Mouse (Mus musculus) embryo, embryonic 10 days (tissue): ENCODE measurements around the gene Vps51.

ENCODE experiments used
- DNase-seq: peaks from one replicate; pipeline ENCODE4 v3.0.0-alpha.2; 2015; ENCODE audit warnings: low spot score

The Vps51 gene

DNA sequence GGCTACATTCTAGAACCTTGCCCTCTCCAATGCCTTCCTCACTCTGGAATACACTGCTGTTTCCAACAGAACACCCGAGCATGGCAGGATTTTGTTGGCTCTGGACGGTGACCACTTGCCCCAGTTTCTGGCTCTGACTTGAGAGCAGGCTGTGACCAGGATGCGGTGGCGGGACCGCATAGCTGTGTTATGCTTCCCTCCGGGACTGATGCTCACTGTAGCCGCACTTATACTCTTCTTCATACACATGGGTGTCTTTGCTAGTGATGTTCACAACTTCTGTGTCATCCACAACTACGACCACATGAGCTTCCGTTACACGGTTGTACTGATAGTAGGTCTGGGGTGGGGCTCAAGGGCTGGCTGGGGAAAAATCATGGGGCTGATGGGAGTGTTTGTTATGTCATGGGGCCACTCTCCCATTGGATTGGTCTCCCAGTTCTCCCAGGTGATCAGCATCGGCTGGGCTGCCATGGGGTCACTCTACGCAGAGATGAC, 3.0 kb upstream of the Vps51 start, which contains the start of gene Tmem262:
TSS of gene Tmem262 (plus strand) at position 51 of the 498 bp plus-strand sequence.
- DNase-seq, result no peak

DNA sequence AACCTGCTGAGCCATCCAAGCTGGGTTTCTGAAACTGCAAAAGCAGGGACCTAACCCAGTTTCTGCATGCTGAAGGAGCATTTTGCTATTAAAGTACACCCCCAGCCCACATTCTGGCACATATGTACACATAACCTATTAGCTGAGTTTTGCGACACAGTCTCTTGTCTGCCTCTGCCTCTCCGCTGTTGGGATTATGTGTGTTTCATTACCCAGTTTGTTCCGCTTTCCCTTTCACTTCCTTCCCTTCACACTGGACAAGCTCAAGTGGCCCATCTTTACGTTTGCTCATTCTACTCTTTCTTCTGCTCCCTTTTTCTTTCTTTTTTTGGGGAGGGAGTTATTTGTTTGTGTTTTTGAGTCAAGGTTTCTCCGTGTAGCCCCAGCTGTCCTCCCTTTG, 3.1 kb downstream of the Vps51 start:
- no peak for DNase-seq

DNA sequence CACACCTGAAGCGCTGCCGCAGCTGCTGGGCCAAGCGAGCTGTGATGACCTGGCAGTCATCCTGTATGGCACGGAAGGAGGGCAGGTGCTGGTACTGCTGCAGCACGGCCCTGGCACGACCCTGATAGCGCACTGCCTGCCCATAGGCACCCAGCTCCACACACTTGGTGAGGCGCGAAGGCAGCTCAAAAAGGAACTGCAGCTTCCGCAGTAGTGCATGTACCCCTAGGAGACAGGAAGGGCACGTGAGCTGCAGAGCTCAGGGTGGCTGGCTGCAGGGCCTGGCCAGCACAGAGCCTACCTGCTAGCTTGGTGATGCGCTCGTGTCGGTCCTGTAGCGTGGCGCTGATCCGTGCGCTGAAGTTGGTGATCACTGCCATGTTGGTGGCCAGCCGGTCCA, 5.8 kb downstream of the Vps51 start:
- DNase-seq, result no peak

DNA sequence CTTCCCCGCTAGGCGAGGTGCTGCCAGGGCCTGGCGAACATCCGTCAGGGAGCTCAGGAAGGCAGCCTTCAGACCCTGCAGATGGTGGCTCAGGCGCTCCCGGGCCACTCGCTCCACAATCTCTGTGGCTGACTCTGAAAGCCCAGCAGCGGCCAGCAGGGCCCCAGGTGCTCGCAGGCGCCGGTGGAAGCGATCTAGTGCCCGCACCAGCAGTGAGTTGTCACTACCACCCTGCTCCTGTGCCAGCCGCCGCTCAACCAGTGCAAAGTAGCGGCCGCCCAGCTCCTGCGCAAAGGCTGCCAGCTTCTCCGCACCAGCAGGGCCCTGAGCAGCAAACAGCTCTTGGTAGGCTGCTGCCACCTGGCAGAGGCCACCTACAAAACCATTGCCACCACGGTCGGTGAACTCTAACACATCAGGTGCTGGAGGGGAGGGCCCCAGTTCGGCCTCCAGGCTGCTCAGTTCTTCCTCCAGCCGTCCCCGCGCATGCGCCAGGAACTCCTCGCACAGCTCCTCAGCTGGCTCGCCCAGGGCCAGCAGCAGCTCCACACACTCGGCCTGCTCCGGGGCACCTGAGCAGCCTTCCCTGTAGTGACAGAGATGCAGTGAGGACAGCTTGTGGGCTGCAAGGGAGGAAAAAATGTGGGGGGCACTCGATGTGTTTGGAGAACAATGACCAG, 6.3 kb downstream of the Vps51 start:
- no peak for DNase-seq

DNA sequence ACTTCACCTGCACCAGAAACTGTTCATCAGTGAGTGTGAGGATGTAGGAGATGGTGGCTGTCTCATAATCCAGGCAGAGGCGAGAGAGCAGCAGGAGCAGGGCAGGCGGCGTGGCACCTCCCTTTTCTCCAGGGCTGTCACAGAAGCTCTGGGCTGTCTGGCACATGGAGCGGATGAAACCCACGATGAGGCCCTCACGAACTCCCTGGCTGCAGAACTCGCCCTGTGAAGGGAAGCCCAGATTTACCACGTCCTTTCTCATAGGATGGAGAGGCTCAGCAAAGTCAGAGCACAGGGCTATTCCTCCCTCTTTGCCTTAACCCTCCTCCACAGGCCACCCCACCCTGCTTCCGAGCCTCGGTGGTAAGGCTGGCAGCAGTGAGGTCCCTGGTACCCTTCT, 7.2 kb downstream of the Vps51 start:
- DNase-seq, result no peak

DNA sequence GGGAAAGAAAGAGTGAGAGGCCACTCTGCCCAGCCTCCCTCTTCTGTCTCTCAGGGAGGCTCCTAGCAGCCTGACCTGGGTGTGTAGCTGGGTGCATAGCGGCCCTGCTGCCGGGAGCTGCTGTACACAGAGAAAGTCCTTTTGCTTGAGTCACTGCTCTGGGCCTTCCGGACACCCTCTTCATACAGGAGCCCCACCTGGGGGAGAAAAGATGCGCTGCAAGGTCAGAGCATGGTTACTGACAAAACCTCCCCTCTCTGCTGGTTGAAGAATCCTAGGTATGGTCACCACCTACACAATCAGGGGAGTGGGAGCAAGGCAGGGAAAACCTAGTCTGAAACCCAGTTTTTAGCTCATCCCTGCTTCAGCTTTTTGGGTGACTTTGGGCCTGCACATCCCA, 8.1 kb downstream of the Vps51 start:
- no peak for DNase-seq

DNA sequence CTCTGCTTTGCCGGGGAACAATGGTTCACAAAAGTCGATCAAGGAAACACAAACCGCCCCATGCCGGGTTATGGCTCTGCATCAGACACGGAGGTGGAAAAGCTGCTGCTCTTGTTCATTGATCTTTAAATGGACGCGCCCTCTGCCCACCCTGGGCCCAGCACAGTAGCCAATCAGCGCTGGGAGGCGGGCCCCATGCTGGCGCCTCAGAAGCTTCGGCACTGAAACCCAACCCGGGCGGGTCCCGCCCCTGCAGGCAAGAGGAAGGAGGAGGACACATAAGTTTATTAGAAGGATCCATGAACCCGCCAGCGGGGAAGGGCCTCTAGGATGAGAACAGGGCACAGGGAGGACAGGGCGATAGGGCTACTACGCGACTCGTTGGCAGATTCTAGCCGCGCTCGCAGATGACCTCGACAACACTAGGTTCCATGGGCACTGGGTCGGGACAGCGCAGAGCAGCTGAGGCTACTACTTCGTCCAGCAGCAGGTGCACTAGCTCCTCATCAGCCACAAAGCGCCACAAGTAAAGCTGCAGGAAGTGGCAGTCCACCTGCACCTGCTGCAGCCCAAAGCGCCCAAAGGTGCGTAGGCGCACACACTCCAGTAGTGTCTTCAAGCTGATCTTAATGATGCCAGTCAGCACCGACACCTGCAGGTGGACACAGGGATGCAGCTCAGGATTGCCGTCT, 9.2 kb downstream of the Vps51 start, which contains the start of gene Tm7sf2:
TSS of gene Tm7sf2 (minus strand) at position 650 of the 692 bp plus-strand sequence.
- peak; percentile 93 for DNase-seq

DNA sequence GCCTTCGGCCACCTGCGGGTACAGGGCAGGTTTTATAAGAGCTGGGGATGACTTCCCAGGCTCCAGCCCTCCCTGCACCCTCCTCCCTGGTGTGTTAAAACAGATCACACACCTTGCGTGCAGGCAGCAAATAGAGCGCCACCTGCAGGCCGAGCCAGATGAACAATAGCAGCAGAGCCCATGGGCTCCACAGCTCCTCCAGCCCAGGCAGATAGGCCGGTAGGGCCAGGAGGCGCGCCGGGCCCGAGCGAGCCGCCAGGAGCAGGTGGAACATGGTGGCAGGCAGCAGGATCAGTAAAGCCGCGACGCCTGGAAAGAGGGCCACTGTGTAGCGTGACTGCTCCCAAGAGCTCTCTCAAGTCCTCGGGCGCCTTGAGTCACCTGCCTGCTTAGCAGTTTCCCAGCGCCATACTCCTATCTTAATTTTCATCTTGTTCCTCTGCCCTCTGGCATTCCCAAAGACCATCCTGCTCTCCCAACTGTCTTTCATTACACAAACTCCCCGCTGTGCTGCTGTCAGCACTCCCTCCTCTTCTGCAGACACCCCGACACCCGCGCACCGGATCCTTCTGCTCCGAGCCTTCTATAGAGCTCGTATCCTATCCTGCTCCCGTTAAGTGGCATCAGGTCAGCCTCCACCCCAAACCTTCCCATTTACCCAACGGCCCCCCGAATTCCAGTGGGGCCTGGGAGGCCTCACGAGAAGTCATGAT, 9.9 kb downstream of the Vps51 start:
- peak; percentile 91 for DNase-seq

DNA sequence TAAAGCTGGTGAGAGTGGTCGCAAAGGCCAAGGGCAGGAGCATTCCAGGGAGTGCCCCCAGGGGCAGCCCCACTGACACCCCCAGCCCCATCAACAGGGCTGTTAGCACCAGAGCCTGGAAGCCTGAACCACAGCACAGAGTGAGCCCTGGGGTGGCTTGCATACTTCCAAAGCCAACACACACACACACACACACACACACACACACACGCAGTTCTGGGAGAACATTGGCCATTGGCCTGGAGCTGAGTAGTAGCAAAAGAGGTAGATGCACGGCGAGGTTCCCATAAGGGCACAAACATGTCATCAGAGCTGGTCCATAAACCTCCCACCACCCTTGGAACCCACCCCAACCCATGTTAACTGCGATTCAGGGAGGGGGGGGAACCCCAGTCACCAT, 10.5 kb downstream of the Vps51 start:
- DNase-seq, result no peak

DNA sequence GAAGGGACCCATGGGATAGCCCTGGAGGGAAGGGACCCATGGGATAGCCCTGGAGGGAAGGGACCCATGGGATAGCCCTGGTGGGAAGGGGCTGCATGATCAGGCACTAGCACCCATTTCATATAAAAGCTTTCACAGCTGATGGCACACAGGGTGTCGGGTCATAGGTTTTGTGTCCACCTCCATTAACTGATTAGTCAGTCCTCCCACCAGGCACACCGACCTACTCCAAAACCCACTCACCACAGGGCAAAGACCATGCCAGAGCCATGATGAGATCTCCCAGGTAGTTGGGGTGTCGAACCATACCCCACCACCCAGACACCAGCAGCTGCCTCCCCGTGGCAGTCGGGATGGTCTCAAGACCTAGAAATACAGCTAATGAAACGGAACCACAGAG, 13.9 kb downstream of the Vps51 start:
- no peak for DNase-seq

DNA sequence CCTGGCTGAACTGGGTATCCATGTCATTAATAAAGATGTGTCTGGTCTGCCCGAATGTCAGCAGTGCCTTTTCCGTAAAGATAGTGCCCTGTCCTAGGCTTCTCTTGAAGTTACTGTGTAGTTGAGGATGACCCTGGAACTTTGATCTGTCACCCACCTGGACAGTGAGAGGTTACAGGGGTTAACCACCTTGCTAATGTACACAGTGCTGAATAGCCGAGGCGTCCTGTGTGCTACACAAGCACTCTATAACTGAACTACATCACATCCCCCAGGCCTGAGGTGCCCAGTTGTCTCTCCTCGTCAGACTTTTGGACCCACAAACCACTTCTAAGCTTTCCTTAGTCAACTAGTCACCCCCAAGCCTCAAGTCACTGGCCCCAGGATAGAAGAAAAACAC, 14.6 kb downstream of the Vps51 start:
- DNase-seq, result no peak

DNA sequence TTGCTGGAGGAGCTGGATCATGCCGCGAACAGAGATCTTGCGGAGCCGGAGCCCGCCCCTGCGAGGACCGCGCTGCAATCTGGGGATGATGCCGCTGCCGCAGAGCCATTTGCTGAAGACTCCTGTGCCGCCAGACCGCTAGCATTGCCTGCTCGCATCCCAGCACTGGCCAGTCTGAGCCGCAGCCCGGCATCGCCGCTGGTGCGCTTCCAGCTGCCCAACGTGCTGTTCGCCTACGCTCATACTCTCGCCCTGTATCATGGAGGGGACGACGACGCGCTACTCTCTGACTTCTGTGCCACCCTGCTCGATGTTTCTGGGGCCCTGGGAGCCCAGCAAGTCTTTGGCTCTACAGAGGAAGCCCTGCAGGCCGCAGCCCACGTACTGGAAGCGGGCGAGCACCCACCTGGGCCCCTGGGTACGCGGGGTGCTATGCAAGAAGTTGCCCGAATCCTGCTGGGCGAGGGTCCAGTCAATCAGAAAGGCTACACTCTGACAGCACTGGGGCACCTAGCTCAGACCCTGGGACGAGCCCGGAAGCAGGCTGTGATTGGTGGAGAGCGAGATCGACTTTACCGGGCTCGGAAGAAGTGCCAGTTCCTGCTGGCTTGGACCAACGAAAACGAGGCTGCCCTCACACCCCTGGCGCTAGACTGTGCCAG, 15.3 kb downstream of the Vps51 start:
- peak; percentile 67 for DNase-seq

DNA sequence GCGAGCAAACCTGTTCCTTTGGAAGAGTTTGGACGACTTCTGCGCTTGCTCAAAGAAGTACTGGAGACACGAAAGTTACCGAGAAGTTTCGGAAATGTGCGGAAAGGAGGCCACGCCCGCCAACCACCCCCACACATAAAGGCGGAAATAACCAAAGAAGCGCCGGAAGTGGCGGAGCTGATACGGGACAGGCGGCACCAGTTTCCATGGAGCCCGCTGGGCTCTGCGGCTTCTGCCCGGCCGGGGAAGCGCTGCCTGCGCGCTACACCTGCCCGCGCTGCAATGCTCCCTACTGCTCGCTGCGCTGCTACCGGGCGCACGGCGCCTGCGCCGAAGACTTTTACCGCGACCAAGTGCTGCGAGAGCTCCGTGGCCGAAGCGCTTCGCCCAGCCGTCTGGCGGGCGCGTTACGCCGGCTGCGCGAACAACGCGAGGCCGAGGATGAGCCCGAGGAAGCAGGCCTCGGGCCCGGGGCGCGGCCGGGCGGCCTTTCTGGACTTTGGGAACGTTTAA, 16.0 kb downstream of the Vps51 start, which contains the start of gene Znhit2:
TSS of gene Znhit2 (plus strand) at position 172 of the 513 bp plus-strand sequence.
- peak; percentile 94 for DNase-seq

DNA sequence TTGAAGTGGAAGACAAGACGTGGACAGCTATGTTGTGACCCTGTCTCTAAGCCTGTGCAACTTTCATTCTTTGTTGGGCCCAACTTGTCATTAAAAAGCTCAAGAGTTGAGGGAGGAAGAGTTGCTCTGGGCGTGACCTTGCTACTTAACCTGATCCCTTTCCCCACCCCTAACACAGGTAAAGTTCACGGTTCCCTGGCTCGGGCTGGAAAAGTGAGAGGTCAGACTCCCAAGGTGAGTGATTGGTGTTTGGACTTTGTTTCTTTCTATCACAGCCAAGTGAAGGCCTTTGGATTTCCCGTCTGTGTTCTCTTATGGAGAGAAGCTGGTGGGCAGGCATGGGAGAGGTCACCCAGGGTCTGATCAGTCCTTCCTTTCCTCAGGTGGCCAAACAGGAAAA, 18.1 kb downstream of the Vps51 start:
- DNase-seq, result no peak

DNA sequence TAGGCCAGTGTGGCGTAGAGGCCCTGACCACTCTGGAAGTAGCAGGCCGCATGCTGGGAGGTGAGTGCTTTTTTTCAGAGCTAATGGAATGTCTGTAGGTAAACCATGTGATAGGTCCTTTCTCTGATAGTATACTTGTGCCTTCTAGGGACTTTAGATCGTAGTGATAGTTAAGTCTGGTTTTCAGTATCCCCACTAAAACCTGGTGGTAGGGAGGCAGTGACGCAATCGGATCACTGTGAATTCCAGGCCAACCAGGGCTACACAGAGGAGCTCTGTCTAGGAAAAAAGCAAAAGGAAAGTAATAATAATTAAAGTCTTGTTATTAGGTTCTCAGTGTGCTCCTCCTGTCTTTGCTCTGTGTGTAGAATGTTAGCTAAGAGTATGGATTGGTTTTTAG, 18.5 kb downstream of the Vps51 start:
- DNase-seq, result no peak

DNA sequence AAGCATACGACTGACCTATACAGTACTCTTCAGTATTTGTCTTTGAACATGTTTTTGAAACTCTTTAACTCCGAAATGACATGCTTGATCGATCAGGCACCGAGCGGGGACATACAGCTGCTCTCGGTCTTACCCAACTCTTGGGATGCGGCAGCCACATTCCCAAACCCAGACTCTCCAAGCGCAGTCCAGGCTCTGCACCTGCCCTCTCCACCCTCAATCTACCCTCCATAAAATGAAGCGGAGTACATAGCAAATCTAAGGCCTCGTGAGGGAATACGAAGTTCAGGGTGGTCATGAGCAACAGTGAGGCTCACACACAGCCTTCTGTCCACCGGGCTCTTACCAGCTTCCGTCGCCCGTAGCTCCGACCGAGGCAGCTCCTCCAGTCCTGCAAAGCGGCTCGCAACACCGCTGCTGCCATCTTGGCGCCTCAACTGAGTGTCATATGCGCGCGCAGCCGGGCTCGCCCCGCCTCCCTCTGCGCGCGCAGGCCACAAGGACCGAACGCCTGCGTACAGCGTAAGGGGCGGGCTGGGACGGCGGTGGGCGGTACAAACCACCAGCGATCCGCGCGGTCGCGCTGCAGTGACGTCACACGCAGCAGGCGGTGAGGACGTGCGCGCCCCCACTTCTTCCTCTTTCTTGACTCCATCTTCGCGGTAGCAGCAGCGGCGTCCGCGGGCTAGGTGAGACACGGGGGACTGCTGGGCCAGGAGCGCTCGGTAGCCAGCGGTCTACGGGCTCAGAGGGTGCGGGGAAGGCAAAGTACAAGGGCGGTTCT, 19.5 kb downstream of the Vps51 start, which contains the start of the genes Mrpl49 and Fau:
TSS of gene Mrpl49 (minus strand) at position 473 of the 784 bp plus-strand sequence.
TSS of gene Fau (plus strand) at position 532 of the 784 bp plus-strand sequence.
- peak; percentile 100 for DNase-seq

DNA sequence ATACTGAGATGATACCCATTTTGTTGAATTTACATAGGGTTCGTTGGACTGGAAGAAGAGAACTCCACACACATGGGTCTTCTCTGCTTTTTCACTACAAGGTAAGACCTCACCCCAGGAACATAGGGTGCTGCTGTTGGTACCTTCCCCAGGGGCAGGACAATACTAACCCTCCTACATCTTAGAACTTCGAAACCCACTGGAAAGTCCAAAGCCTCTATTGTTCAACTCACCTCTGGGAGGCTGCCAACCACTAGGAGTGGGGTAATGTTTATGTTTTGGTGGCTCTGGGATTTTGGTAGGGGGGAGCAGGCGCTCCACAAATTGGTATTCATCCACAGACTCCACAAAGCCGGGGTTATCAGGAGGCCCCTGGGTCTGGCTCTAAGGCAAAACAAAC, 20.3 kb downstream of the Vps51 start:
- no peak for DNase-seq

DNA sequence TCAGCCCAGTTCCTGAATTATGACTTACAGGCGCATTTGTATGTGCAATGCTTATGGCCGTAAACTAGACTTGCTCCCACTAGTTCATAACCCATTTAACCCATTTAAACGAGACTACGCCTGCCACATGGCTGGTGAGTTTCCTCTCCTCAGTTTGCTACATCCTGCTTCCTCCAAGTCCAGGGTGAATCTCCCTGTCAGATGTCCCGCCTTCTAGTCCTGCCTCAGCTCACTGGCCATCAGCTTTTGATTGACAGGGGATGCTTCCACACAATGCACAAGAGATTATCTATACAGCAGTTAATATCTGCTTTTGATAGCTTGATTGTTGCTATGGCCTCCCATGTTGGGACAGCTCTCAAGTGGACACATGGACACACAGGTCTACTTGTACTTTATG, 22.7 kb downstream of the Vps51 start:
- no peak for DNase-seq

DNA sequence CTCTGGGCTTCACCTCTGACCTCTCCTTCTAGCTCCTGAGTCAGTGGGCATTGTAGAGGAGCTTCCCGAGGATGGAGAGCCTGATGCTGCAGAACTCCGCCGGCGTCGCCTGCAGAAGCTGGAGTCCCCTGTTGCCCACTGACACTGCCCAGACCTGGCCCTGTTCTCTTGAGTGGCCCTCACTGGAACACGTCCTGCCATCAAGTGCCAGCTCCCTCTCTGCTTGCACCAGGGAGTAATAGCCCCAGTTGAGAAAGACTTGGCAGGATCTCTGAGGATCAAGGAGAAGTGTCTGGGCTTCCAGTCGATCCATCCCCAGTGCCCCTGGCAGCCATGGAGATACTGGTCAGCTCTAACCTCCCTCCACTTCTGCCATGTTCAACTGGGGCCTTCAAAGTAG, 24.5 kb downstream of the Vps51 start:
- no peak for DNase-seq

DNA sequence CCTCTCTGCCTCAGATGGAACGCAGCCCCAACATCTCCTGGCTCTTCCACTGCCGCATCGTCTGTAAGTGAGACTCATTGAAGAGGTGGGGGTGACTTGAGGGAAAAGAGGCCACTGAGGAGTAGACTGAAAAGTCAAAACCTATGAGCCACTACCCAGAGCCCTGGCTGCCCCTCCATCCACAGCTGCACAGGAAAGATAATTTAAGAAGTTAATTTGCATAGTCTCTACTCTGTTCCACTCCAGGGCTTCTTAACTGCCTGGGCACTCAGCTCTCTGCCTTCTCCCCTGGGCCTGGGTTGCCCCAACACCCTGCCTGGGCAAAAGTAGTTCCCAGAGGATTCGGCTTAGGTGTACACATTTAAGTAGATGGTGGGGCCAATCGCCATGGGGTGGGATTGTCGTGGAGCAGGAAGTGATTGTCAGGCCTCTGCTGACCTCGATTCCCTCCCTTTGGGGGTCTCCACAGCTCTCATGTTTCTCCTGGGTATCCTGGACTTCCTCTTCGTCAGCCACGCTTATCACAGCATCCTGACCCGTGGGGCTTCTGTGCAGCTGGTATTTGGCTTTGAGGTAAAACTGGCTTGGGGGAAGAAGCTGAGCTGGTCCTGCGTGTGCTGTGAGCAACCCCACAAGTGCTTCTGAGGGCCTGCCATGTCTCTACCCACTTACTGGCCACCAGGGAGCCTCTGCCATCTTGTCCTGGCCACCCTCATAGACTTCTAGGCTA, 28.2 kb downstream of the Vps51 start:
- no peak for DNase-seq

DNA sequence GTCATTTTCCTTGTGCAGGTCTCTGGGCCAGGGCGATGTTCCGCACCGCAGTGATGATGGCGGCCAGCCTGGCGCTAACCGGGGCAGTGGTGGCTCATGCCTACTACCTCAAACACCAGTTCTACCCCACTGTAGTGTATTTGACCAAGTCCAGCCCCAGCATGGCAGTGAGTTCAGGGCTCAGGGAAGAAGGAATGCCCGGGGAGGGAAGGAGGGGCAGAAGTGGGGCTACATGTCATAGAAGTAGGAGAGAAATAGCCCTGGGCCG, 29.2 kb downstream of the Vps51 start:
- no peak for DNase-seq
